Mouse (Mus musculus) 416B (cell line): ENCODE results near the gene Gm7978.
"Not testable (repeated sequence)": the region's sequence is repeated elsewhere in the genome, so short reads cannot be mapped to it uniquely, and the experiment has no call there.

Experiments used
- DNase-seq: peaks from one replicate; pipeline ENCODE4 v3.0.0; 2011; ENCODE audit warnings: low read depth

Gm7978 gene

DNA sequence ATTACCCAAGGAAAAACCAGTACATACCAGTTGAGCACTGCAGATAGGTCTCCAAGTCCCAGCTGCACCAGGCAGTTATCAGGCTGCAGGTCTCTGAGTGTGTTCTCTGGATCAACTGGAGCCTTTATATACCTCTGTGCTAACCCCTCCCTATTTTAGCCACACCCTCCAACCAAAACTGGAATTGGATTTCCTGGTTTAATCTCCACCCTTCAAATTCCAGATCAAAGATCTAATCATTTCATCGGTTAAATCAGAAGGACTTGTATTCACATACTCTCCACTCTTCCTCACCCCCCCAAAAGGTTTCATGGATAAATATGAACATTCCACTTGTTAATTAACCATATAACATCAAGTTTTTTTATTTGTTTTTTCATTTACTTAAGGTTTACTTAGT is at the start of gene Gm7978:
TSS of gene Gm7978 (minus strand) at position 101 of the 400 bp plus-strand sequence.
- DNase-seq, result not testable (repeated sequence)

DNA sequence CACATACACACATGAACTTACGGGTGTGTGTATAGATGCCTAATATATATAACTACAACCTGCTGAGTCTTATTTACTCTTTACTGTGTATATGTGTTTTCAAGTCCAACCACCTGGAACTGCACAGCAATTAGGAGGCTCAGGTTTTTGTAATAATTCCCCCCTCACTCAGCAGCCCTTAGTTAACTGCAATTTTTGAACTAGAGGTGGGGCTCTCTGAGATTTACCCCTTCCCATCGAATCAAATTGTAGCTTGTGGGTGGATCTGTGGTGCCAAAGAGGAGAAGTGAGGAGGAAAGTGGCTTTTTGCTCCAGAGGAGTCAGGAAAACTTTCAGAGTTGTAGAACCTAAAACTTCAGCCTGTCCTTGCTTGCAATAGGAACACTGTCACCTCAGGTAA is 39.7 kb upstream of the Gm7978 start, which contains the start of gene E330014E10Rik:
TSS of gene E330014E10Rik (plus strand) at position 301 of the 400 bp plus-strand sequence.
- not testable (repeated sequence) for DNase-seq

GRCm38 (mm10) chr5:95741714-95742113 is 5.7 kb upstream of the Gm7978 start, which contains the start of gene Gm7982:
Gene Gm7982 (plus strand): TSS chr5:95742014.
- DNase-seq, result not testable (repeated sequence)
